Mouse (Mus musculus): ENCODE measurements around the gene Mlh1. TPM values are rescaled to one million over a fixed set of nuclear protein-coding genes. Genes with fewer than 3 reads are reported as not detected.

The Mlh1 gene
- polyA plus RNA-seq, 2 experiments, result 33.5 to 52.2 TPM

DNA sequence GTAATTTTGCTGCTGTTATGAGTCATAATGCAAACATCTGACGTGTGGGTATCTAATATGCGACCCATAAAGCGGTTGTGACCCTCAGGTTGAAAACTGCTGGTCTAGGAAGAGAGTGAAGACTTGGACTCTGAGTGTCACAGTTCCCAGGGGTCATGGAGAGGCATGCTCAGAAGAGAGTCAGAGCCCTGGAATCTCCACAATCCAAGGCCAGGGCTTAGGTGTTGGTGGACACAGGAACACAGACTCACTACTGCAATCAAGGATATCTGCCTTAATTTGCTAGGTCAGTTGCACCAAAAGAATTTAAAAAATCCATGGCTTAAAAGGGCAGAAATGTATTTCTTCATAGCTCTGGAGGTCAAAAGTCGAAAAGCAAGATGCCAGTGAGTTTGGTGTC is 21.6 kb upstream of the Mlh1 start:
- Histone ChIP-seq H3K9ac (ENCODE audit: low read depth, low read length, severe bottlenecking) (no peak overlapping the region), H3K4me2 (replicated peaks; ENCODE audit: low read depth, low read length, severe bottlenecking) (no peak overlapping the region), H3K27ac (replicated peaks; ENCODE audit: low read depth, low read length) (no peak overlapping the region), H3K9me3 (ENCODE audit: control insufficient read depth, low read length) (no peaks in the 10 kb centered on the region), H3K27me3 (ENCODE audit: control insufficient read depth, insufficient read depth, low read length) (no peaks in the 10 kb centered on the region), H3K36me3 (ENCODE audit: control insufficient read depth, insufficient read depth, low read length) (no peaks in the 10 kb centered on the region), H3K4me1 (ENCODE audit: control insufficient read depth, insufficient read depth, low read length) (0 out of 2 replicates have a peak, but pooled peaks cover 6% of the 10 kb centered on the region), H3K4me3 (replicated peaks; ENCODE audit: low read length) (no peak overlapping the region)
- TF ChIP-seq POLR2A (IDR thresholded peaks at IDR 0.05; ENCODE audit: borderline replicate concordance, extremely low read depth, insufficient read depth, insufficient read length), result no peak
- no peak for ATAC-seq (ENCODE audit: low FRiP score, low read depth)
- no peak for DNase-seq (ENCODE audit: low spot score)
- 84% methylated on average over 4 of the region's 4 CpGs for WGBS

DNA sequence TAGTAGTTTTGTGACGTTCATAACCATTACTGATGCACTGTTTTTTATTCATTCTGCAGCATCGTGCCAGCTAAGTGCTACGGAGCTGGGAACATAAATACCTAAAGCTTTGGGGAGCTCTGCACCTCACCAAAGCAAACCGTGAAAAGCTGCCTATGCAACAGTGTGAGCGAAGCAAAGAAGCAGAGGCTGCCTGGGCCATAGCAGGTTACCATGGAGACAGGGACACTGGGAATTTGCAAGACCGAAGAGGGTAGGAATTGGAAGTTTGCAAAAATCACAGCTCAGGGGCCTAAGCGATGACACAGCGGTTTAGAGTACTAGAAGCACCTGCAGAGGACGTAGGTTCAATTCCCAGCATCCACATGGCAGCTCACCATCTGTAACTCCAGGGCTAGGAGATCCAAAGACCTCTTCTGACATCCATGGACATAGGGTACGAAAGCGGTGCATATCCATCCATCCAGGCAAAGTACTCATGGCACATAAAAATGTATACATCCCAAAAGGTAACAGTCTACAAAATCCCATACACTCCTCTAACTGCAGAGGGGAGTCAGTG is 19.0 kb upstream of the Mlh1 start:
- ATAC-seq (ENCODE audit: low FRiP score, low read depth) (no peak), DNase-seq (ENCODE audit: low spot score) (no peak)
- H3K4me3 ChIP-seq (replicated peaks; ENCODE audit: low read length), result no peak overlapping the region
- no peak overlapping the region for H3K9ac ChIP-seq (ENCODE audit: low read depth, low read length, severe bottlenecking)
- H3K27me3 ChIP-seq (ENCODE audit: control insufficient read depth, insufficient read depth, low read length), result no peaks in the 10 kb centered on the region
- TF ChIP-seq POLR2A (IDR thresholded peaks at IDR 0.05; ENCODE audit: borderline replicate concordance, extremely low read depth, insufficient read depth, insufficient read length), result no peak
- H3K4me1 ChIP-seq (ENCODE audit: control insufficient read depth, insufficient read depth, low read length), result 0 out of 2 replicates have a peak, but pooled peaks cover 6% of the 10 kb centered on the region
- 68% methylated on average over 11 of the region's 11 CpGs for WGBS
- no peak overlapping the region for H3K4me2 ChIP-seq (replicated peaks; ENCODE audit: low read depth, low read length, severe bottlenecking)
- H3K9me3 ChIP-seq (ENCODE audit: control insufficient read depth, low read length), result no peaks in the 10 kb centered on the region
- no peaks in the 10 kb centered on the region for H3K36me3 ChIP-seq (ENCODE audit: control insufficient read depth, insufficient read depth, low read length)
- H3K27ac ChIP-seq (replicated peaks; ENCODE audit: low read depth, low read length), result no peak overlapping the region

- no peak overlapping the region for H3K27ac ChIP-seq (replicated peaks; ENCODE audit: low read depth, low read length)
- no peak overlapping the region for H3K9ac ChIP-seq (ENCODE audit: low read depth, low read length, severe bottlenecking)
- H3K4me3 ChIP-seq (replicated peaks; ENCODE audit: low read length), result peak overlapping the region; percentile 11; the same call in 1 of the 2 replicates
- ATAC-seq (ENCODE audit: low FRiP score, low read depth) (peak; percentile 72), DNase-seq (ENCODE audit: low spot score) (peak; percentile 85)
- no peak for TF ChIP-seq POLR2A (IDR thresholded peaks at IDR 0.05; ENCODE audit: borderline replicate concordance, extremely low read depth, insufficient read depth, insufficient read length)
- no peaks in the 10 kb centered on the region for H3K27me3 ChIP-seq (ENCODE audit: control insufficient read depth, insufficient read depth, low read length)
- H3K36me3 ChIP-seq (ENCODE audit: control insufficient read depth, insufficient read depth, low read length), result no peaks in the 10 kb centered on the region
- H3K9me3 ChIP-seq (ENCODE audit: control insufficient read depth, low read length), result no peaks in the 10 kb centered on the region
- peak overlapping the region; percentile 40 for H3K4me2 ChIP-seq (replicated peaks; ENCODE audit: low read depth, low read length, severe bottlenecking)
- H3K4me1 ChIP-seq (ENCODE audit: control insufficient read depth, insufficient read depth, low read length), result 0 out of 2 replicates have a peak, but pooled peaks cover 6% of the 10 kb centered on the region
- 16% methylated on average over 21 of the region's 21 CpGs for WGBS
Observed at GRCm38 (mm10) chr9:111289832-111290339, 18.3 kb upstream of the Mlh1 start.

DNA sequence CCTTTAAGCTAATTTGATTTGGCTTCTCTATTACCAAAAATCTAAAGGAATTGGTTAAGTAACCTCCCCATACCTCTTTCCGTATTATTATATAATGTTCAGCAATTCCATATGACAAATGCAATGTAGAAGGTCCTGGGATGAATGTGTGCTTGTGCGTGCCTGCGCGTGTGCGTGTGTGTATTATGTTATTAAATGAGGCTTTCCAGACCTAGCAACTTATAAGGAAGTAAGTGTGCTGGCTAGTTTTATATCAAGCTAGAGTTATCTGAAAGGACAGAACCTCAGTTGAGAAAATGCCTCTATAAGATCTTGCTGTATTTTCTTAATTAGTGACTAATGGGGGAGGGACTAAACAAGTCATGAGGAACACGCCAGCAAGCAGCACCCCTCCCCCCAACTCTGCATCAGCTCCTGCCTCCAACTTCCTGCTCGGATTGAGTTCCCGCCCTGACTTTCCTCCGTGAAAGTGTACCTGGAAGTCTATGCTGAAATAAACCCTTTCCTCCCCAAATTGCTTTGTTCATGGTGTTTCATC is 17.8 kb upstream of the Mlh1 start:
- ATAC-seq (ENCODE audit: low FRiP score, low read depth) (peak; percentile 39; the same call in 1 of the 2 replicates), DNase-seq (ENCODE audit: low spot score) (peak; percentile 47)
- H3K9ac ChIP-seq (ENCODE audit: low read depth, low read length, severe bottlenecking), result no peak overlapping the region
- no peaks in the 10 kb centered on the region for H3K36me3 ChIP-seq (ENCODE audit: control insufficient read depth, insufficient read depth, low read length)
- peak overlapping the region; percentile 40 for H3K4me2 ChIP-seq (replicated peaks; ENCODE audit: low read depth, low read length, severe bottlenecking)
- WGBS, result 50% methylated on average over 9 of the region's 9 CpGs
- H3K27me3 ChIP-seq (ENCODE audit: control insufficient read depth, insufficient read depth, low read length), result no peaks in the 10 kb centered on the region
- no peak overlapping the region for H3K27ac ChIP-seq (replicated peaks; ENCODE audit: low read depth, low read length)
- H3K9me3 ChIP-seq (ENCODE audit: control insufficient read depth, low read length), result no peaks in the 10 kb centered on the region
- peak overlapping the region; percentile 11; the same call in 1 of the 2 replicates for H3K4me3 ChIP-seq (replicated peaks; ENCODE audit: low read length)
- H3K4me1 ChIP-seq (ENCODE audit: control insufficient read depth, insufficient read depth, low read length), result 0 out of 2 replicates have a peak, but pooled peaks cover 6% of the 10 kb centered on the region
- no peak for TF ChIP-seq POLR2A (IDR thresholded peaks at IDR 0.05; ENCODE audit: borderline replicate concordance, extremely low read depth, insufficient read depth, insufficient read length)

- TF ChIP-seq POLR2A (IDR thresholded peaks at IDR 0.05; ENCODE audit: borderline replicate concordance, extremely low read depth, insufficient read depth, insufficient read length), result no peak
- ATAC-seq (ENCODE audit: low FRiP score, low read depth) (no peak), DNase-seq (ENCODE audit: low spot score) (no peak)
- no peak overlapping the region for H3K27ac ChIP-seq (replicated peaks; ENCODE audit: low read depth, low read length)
- H3K36me3 ChIP-seq (ENCODE audit: control insufficient read depth, insufficient read depth, low read length), result no peaks in the 10 kb centered on the region
- no peak overlapping the region for H3K4me3 ChIP-seq (replicated peaks; ENCODE audit: low read length)
- WGBS, result 93% methylated on average over 4 of the region's 4 CpGs
- H3K27me3 ChIP-seq (ENCODE audit: control insufficient read depth, insufficient read depth, low read length), result no peaks in the 10 kb centered on the region
- no peak overlapping the region for H3K4me2 ChIP-seq (replicated peaks; ENCODE audit: low read depth, low read length, severe bottlenecking)
- 0 out of 2 replicates have a peak, but pooled peaks cover 6% of the 10 kb centered on the region for H3K4me1 ChIP-seq (ENCODE audit: control insufficient read depth, insufficient read depth, low read length)
- no peak overlapping the region for H3K9ac ChIP-seq (ENCODE audit: low read depth, low read length, severe bottlenecking)
- H3K9me3 ChIP-seq (ENCODE audit: control insufficient read depth, low read length), result no peaks in the 10 kb centered on the region
Observed at GRCm38 (mm10) chr9:111287956-111288355, 16.4 kb upstream of the Mlh1 start.

Data from limb, embryonic 14.5 days (tissue).